Mouse (Mus musculus): ENCODE data around the gene Nckap5.

- no peak for TF ChIP-seq CTCF (IDR thresholded peaks at IDR 0.05; ENCODE audit: control insufficient read depth, insufficient read depth, low read length)
- no peak for TF ChIP-seq POLR2A (IDR thresholded peaks at IDR 0.05; ENCODE audit: borderline replicate concordance, control insufficient read depth, low read depth, low read length)
Measured at GRCm38 (mm10) chr1:126832885-126833284, 2.3 kb upstream of the Nckap5 start.
